Mouse (Mus musculus): ENCODE results near the gene Ski.
A peak's percentile ranks its signal among the peaks of the same experiment; 100 is the strongest.

Gene Ski

GRCm38 (mm10) chr4:155129996-155130395 is 92.4 kb downstream of the Ski start:
- DNase-seq (ENCODE audit: low spot score in 2 of 2): peak; percentile 66 to 73

DNA sequence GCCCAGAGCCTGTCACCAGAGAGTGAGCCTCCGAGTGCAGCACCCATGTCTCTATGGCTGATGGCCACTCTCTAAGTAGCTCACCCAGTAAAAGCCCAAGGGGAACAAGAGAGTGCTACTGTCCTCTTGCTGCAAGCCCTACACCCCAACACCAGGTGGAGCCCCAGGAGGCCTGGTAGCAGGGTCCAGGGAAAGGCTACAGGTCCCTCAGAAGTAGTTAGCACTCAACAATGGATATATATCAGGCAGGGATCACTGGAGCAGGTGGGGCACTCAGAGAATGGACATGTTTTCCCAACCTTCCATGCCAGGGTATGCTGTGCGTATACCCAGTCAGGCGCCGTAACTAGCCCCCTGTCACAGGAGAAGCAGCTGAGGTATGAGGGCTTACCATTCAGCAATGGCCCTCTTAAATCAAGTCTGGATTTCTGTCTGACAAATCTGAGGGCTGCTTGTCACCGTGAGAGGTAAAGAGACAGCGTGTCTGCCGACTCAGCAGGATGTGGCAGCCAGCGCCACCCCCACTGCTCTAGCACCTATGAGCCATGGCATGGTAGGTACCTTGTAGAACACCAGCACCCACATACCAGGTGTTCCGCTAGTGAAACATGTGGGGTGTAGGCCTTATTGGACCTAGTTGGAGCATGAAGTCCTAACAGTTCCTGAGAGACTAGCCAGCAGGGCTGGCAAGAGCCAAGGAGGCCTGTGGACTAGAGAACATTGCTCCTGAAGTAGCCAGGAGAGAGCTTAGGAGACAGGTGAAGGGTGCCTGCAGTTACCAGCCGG is 93.1 kb downstream of the Ski start:
- DNase-seq (ENCODE audit: low spot score in 2 of 2): no peak

DNA sequence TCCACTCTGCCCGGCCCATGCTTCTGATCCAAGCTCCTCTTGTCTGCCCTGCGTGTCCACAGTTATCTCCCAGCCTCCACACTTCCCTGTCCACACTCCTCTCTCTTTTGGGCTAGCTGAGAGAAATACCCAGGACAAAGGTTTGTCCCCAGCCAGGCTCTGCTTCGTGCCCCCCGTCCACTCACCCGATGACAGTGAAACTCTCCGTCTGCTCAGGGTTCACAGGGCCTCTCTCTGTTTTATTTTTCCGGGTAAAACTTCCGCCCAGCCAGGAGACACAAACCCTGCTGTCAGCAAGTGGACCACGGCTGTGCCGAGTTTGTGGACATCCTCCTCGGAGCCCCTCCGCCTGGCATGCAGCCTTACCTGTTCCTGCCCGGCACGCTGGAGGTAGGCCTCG is 94.0 kb downstream of the Ski start:
- DNase-seq (ENCODE audit: low spot score in 2 of 2): no peak

GRCm38 (mm10) chr4:155126602-155127372 is 95.6 kb downstream of the Ski start:
- no peak for DNase-seq (ENCODE audit: low spot score in 2 of 2)

DNA sequence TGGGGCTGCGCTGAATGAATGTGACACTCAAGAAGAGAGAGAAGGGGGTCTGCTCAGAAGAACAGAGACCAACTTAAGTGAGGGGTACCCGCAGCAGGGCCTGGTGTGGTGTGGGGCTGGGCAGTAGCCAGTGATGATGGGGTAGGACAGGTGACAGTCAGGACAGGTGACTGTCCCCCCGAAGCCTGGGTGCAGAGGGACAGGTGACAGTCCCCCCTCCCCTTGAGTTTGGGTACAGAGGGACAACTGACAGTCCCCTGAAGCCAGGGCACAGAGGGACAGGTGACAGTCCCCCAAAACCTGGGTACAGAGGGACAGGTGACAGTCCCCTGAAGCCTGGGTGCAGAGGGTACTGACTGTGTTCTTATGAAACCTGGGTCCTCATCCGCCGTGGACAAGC is 96.2 kb downstream of the Ski start:
- DNase-seq (ENCODE audit: low spot score in 2 of 2): no peak

- DNase-seq (ENCODE audit: low spot score in 2 of 2): no peak
Measured at GRCm38 (mm10) chr4:155125310-155125709, 97.1 kb downstream of the Ski start.

GRCm38 (mm10) chr4:155123868-155124534 is 98.4 kb downstream of the Ski start:
- no peak for DNase-seq (ENCODE audit: low spot score in 2 of 2)

DNA sequence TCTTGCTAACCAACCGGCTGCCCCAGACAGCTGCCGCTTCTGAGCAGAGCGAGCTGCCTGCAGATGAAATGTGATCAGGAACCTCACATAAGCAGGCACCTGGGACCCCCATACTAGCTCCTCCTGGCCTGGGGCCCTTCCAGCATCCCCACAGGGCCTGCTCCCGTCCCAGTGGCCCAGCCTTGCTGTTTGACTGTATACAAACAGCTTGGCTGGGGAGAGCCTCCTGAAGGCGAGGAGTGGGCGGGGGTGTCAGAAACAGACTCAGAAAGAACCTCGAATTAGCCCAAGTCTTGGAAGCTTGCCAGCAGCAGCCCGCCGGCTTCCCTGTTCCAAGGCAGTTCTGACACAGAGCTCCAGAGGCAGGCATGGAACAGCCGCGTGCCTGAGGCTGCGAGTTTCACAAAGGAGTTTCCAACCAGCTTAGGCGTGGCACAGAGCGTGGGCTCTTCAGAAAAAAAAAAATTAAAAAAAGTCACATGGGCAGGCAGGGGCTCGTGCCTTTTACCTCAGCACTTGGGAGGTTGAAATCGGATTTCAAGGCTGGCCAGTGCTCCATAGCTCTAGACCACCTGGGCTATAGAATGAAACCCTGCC is 99.8 kb downstream of the Ski start:
- DNase-seq (ENCODE audit: low spot score in 2 of 2): peak; percentile 68 to 82

GRCm38 (mm10) chr4:155121915-155122443 is 100.4 kb downstream of the Ski start:
- no peak for DNase-seq (ENCODE audit: low spot score in 2 of 2)

DNA sequence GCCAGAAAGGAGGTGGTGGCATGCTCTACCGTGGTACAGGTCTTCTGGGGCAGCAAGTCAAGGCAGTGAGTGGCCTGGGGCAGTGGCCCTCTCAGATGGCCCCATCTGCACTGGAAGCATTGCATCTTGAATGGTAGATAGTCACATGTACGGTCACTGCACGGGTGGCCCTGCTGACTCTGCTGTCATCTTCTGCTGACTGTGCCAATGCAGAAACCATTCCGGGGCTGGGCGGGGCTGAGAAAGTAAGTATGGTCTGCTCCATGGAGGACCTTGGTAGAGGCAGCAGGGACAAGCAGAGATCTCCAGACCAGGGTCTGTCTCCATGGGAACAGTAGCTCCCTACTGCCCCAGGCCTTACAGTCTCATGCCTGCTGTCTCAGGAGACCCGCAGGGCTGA is 101.2 kb downstream of the Ski start:
- no peak for DNase-seq (ENCODE audit: low spot score in 2 of 2)

DNA sequence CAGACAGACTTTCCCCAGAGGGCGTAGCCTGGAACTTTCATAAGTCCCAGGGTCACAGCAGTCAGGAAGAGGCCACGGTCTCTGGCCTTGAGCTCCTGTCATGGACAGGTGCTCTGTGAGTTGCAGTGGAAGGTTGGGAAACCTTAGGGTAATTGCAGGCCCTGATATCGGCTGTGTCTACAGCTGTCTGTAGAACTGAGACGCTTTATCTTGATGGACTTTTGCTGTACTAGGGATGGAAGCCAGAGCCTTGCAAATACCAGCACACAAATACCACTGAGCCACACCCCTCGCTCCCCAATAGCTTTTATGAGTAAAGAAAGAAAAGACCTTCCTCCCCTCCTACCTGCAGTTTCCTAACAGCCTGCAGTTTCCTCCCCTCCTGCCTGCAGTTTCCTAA is 101.8 kb downstream of the Ski start:
- no peak for DNase-seq (ENCODE audit: low spot score in 2 of 2)

DNA sequence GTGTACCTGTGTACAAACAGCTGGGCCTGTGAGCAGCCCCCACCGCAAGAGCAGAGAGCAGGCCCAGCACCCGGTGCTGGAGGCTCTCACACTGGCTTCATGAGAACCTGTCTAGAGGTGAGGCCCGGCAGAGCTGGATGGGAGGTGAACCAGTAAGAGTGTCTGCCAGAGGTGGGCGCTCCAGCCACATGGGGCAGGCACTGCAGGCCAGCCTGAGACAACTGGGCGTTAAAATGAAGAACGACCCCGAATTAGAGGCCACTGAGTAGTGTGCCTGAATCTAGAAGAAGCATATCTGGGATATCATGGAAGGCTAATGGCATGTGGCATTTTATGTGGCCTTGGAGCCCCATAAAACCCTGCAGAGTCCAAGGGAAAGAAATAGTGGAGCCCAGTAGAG is 102.4 kb downstream of the Ski start:
- DNase-seq (ENCODE audit: low spot score in 2 of 2): no peak

GRCm38 (mm10) chr4:155118278-155118677 is 104.1 kb downstream of the Ski start:
- DNase-seq (ENCODE audit: low spot score in 2 of 2): no peak

DNA sequence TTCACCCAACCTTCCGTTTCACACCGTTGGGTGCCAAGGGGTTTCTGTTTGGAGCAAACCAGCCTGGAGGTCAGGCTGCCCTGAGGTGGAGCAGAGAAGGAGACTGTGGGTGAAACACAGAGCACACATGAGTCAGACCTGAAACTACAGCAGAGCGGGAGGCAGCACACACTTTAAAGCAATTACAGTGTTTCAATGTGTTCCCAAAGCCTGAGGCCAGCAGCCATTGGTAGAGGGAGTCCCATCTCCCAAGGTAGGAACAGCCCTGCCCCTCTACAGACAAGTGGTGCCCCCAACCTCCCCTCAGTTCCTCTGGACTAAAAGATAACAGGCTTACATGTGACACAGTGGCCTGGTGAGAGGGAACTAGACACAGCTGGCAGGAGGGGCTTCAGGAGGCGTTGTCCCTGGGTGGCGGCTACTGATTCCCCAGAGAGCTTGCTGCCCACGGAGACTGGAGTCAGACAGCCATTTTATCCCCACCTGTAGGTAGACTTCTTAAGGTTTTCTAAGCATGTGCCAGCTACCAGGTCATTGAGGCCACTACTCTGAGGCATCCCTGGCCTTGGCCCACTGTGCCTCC is 104.9 kb downstream of the Ski start:
- DNase-seq (ENCODE audit: low spot score in 2 of 2): no peak

DNA sequence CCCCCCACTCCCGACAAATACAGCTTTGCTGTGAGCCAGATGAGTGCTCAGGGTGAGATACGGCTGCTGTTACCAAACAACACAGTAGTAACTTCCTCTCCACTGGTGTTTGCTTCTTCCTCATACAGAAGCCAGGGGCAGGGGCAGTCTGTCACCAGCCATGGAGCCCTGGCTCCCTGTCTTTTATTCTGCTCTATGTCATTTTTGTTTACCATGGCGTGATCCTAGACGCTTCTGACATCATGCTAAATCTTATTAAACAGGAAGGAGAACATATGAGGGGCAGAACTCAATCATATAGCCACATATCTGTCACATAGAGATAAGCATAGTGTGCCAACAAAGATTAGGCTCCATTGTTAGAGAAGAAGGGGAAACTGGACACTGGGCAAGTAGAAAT is 105.8 kb downstream of the Ski start:
- DNase-seq (ENCODE audit: low spot score in 2 of 2): no peak

DNA sequence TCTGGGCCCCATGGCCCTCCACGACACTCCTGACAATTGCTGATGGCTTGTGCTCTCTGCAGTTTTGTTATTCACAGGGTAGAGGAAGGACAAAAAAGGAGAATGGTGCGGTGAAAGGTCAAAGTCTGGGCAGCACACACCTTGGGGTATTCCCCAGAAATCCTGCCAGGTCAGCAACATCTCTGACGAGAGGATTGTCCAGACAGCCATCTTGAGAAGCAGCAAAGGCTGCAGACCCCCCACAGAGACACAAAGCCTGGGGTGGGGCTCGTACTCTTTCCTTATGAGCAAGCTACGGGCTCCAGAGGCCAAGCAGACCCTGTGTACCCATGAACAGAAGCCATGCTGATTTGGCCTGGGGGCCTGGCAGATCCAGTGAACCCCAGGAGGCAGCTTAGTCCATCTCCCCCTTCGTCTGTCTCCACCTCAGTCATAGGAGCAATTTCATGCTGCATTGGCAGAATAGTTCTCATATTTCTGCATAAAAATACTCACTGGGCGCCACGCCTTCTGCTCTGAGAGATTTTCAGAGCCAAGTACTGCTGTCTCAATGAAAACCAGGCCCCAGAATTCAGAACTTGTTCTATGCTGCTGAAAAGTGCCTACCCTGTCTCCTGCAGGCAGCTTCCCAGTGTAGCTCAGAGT is 108.5 kb downstream of the Ski start:
- DNase-seq (ENCODE audit: low spot score in 2 of 2): no peak

DNA sequence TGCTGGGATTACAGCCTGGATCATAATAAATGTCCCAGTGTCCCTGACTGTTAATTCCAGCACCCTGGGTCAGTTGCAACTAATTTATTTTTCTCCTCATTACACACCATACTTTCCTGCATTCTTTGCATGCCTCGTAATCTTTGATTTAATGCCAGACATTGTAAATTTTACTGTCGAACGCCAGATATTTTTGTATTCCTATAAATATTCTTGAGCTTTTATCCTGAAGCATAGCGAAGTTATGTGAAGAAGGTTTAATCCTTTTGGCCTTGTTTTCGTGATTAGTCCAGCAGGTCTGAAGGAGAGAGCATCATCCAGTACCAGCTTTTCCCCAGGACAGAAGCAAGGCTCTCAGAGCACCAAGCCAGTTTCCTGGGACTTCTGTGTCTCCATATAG is 112.9 kb downstream of the Ski start:
- DNase-seq (ENCODE audit: low spot score in 2 of 2): no peak

GRCm38 (mm10) chr4:155107886-155108285 is 114.5 kb downstream of the Ski start:
- no peak for DNase-seq (ENCODE audit: low spot score in 2 of 2)

Measured in urinary bladder, postnatal 4 days (tissue).